Mouse (Mus musculus): ENCODE measurements around the gene H1foo.

The H1foo gene

GRCm38 (mm10) chr6:115927292-115928242 lies 17.2 kb upstream of the H1foo start:
- DNase-seq (ENCODE audit: low read depth in 2 of 2, low spot score in 2 of 2) = no peak

GRCm38 (mm10) chr6:115930018-115930417 lies 14.7 kb upstream of the H1foo start:
- no peak for DNase-seq (ENCODE audit: low read depth in 2 of 2, low spot score in 2 of 2)

- DNase-seq (ENCODE audit: low read depth in 2 of 2, low spot score in 2 of 2) = no peak
Measured at GRCm38 (mm10) chr6:115931639-115932038, 13.1 kb upstream of the H1foo start, which contains the start of gene Rho. TSS of gene Rho (plus strand) at chr6:115931748.

GRCm38 (mm10) chr6:115932391-115932790 lies 12.3 kb upstream of the H1foo start:
- no peak for DNase-seq (ENCODE audit: low read depth in 2 of 2, low spot score in 2 of 2)

GRCm38 (mm10) chr6:115935544-115935943 lies 9.2 kb upstream of the H1foo start:
- no peak for DNase-seq (ENCODE audit: low read depth in 2 of 2, low spot score in 2 of 2)

GRCm38 (mm10) chr6:115938011-115938410 lies 6.7 kb upstream of the H1foo start:
- DNase-seq (ENCODE audit: low read depth in 2 of 2, low spot score in 2 of 2) = no peak

GRCm38 (mm10) chr6:115938798-115939197 lies 5.9 kb upstream of the H1foo start:
- DNase-seq (ENCODE audit: low read depth in 2 of 2, low spot score in 2 of 2) = no peak

- no peak for DNase-seq (ENCODE audit: low read depth in 2 of 2, low spot score in 2 of 2)
Measured at GRCm38 (mm10) chr6:115940603-115941002, 4.1 kb upstream of the H1foo start.

- no peak for DNase-seq (ENCODE audit: low read depth in 2 of 2, low spot score in 2 of 2)
Measured at GRCm38 (mm10) chr6:115941128-115941527, 3.6 kb upstream of the H1foo start.

- no peak for DNase-seq (ENCODE audit: low read depth in 2 of 2, low spot score in 2 of 2)
Measured at GRCm38 (mm10) chr6:115943498-115944427, 975 bp upstream of the H1foo start.

GRCm38 (mm10) chr6:115945633-115946032 lies 895 bp downstream of the H1foo start:
- no peak for DNase-seq (ENCODE audit: low read depth in 2 of 2, low spot score in 2 of 2)

- no peak for DNase-seq (ENCODE audit: low read depth in 2 of 2, low spot score in 2 of 2)
Measured at GRCm38 (mm10) chr6:115946389-115946788, 1.7 kb downstream of the H1foo start.

GRCm38 (mm10) chr6:115954506-115955074 lies 9.9 kb downstream of the H1foo start:
- no peak for DNase-seq (ENCODE audit: low read depth in 2 of 2, low spot score in 2 of 2)

- no peak for DNase-seq (ENCODE audit: low read depth in 2 of 2, low spot score in 2 of 2)
Measured at GRCm38 (mm10) chr6:115955169-115955568, 10.4 kb downstream of the H1foo start.

GRCm38 (mm10) chr6:115955664-115956063 lies 10.9 kb downstream of the H1foo start:
- no peak for DNase-seq (ENCODE audit: low read depth in 2 of 2, low spot score in 2 of 2)

GRCm38 (mm10) chr6:115956418-115956921 lies 11.7 kb downstream of the H1foo start:
- no peak for DNase-seq (ENCODE audit: low read depth in 2 of 2, low spot score in 2 of 2)

GRCm38 (mm10) chr6:115956922-115957601 lies 12.3 kb downstream of the H1foo start:
- DNase-seq (ENCODE audit: low read depth in 2 of 2, low spot score in 2 of 2) = no peak

GRCm38 (mm10) chr6:115957681-115958080 lies 12.9 kb downstream of the H1foo start:
- DNase-seq (ENCODE audit: low read depth in 2 of 2, low spot score in 2 of 2) = no peak

GRCm38 (mm10) chr6:115958445-115958844 lies 13.7 kb downstream of the H1foo start:
- DNase-seq (ENCODE audit: low read depth in 2 of 2, low spot score in 2 of 2) = no peak

- no peak for DNase-seq (ENCODE audit: low read depth in 2 of 2, low spot score in 2 of 2)
Measured at GRCm38 (mm10) chr6:115959151-115959691, 14.5 kb downstream of the H1foo start.

Measured in CD8-positive naive resting alpha-beta T cell, adult 2 months (primary cell).